Mouse (Mus musculus) liver, adult 2 months (tissue): Measurements from ENCODE around the gene Adgra3. TPM values are rescaled to one million over a fixed set of nuclear protein-coding genes. Genes with fewer than 3 reads are reported as not detected.

ENCODE experiments used
- DNase-seq: peaks from one replicate; pipeline ENCODE4 v3.0.0-alpha.2; 2011; ENCODE audit warnings: low read depth, low spot score; ENCODE audit errors: extremely low read depth
- H3K27ac ChIP-seq: fragments of 200-500 bp; replicated peaks from 2 replicates; pipeline ENCODE4 v1.5.1; 2012; ENCODE audit warnings: low read depth, mild to moderate bottlenecking, control low read depth, inconsistent platforms, low read length; ENCODE audit not compliant: insufficient read depth
- H3K27me3 ChIP-seq: fragments of 200-500 bp; 2 replicates; pipeline ENCODE4 v1.6.1; 2012; ENCODE audit warnings: mild to moderate bottlenecking, moderate library complexity, low read length, inconsistent platforms; ENCODE audit not compliant: control insufficient read depth, insufficient read depth
- H3K36me3 ChIP-seq: fragments of 200-500 bp; 2 replicates; pipeline ENCODE4 v1.6.1; 2012; ENCODE audit warnings: low read length, inconsistent platforms; ENCODE audit not compliant: control insufficient read depth, insufficient read depth
- H3K4me1 ChIP-seq: fragments of 200-500 bp; 2 replicates; pipeline ENCODE4 v1.6.1; 2011; ENCODE audit warnings: low read length; ENCODE audit not compliant: control insufficient read depth, insufficient read depth
- H3K4me3 ChIP-seq: fragments of 200-500 bp; 2 replicates; pipeline ENCODE4 v1.5.1; 2011; ENCODE audit warnings: low read depth, mild to moderate bottlenecking, control low read depth, low read length, moderate library complexity; ENCODE audit not compliant: insufficient read depth
- H3K79me2 ChIP-seq: fragments of 200-500 bp; 2 replicates; pipeline ENCODE4 v1.6.1; 2012; ENCODE audit warnings: inconsistent platforms, mild to moderate bottlenecking, low read length, moderate library complexity; ENCODE audit not compliant: control insufficient read depth, insufficient read depth
- H3K9ac ChIP-seq: fragments of 200-500 bp; 2 replicates; pipeline ENCODE4 v1.6.1; 2012; ENCODE audit warnings: low read depth, mild to moderate bottlenecking, control low read depth, inconsistent platforms, low read length
- CTCF ChIP-seq: fragments of 200-500 bp; IDR thresholded peaks from 2 replicates; pipeline ENCODE4 v1.5.1; 2011; ENCODE audit warnings: low read depth, low read length, control low read depth
- POLR2A ChIP-seq: fragments of 200-500 bp; IDR thresholded peaks from 2 replicates; pipeline ENCODE4 v1.6.1; 2011; ENCODE audit warnings: low read length, control low read depth; ENCODE audit not compliant: insufficient read depth; ENCODE audit errors: extremely low read depth
- WGBS: fragments of 180-500 bp; shearing (Covaris S2); methylation state at CpG from one replicate; pipeline ENCODE4 v1.1.7; 2018; 5-methylcytosine and 5-hydroxymethylcytosine counted together
- polyA plus RNA-seq: library from polyadenylated mRNA; depleted of rRNA; stranded (reverse); fragments of >200 nt; gene quantifications from 2 replicates; pipeline ENCODE4 v1.2.3, GENCODE M21; 2012
- total RNA-seq: library from RNA; depleted of rRNA; stranded (reverse); fragments of >200 nt; gene quantifications from 2 replicates; pipeline ENCODE4 v1.2.3, GENCODE M21; 2014

The Adgra3 gene
- total and polyA plus RNA-seq, 2 experiments, result 16.3 to 33.3 TPM

DNA sequence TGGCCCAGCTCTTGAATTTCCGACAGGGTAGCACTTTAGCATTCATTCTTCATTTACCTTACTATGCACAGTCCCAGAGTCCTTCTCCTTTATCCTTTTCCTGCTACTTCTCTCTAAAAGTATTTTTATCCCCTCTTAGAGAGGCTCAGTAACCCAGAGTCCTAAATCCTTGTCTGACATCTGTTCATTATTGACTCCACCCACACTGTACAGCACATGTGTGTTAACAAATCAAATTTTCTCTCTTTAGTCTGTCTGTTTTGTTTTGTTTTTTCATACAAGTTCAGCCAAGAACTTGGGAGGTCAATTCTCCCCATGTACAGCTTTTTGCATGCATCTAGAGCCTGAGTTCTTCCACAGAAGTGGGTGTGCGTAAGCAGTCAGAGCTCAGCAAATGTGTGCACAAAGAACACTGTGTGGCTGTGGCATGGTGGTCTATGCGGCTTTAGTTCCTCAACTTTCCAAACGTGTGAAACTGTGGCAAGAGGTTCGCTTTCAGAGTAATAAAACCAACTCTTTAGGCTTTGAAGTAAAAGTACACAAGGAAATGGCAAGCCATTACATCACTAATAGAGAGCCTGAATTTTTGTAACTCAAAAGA lies 42.7 kb downstream of the Adgra3 start:
- TF ChIP-seq POLR2A (no peak), CTCF (no peak)
- no peak for DNase-seq
- Histone ChIP-seq H3K36me3 (peaks cover 14% of the 10 kb centered on the region), H3K27me3 (no peaks in the 10 kb centered on the region), H3K79me2 (peaks cover 2% of the 10 kb centered on the region; the same call in 1 of the 2 replicates), H3K9ac (no peak overlapping the region), H3K27ac (no peak overlapping the region), H3K4me1 (no peaks in the 10 kb centered on the region), H3K4me3 (no peak overlapping the region)
- WGBS, result 87% methylated on average over 5 of the region's 5 CpGs

DNA sequence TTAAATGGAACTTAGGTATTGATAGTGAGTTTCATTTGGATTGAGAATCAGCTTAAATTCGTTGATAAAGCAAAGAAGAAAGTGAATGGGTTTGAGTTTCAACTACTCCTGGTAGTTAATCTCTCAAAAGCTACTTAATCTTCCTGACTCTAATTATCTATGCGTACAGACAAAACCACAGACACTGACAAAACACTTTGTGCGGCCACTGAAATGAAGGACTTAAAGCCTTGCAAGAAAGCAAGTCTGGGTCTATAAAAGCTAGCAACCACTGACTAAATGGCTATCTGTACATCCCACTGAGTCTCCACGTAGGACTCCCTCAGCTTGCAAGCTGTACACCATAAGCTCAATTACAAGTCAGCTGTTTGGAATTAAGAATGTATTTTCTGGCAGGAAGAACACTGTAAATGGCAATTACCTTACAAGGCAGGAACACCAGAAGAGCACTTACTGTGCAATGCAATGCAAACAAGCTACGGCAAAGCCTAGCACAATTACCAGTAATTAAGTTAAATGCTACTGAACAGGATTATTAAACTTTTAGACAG lies 43.6 kb downstream of the Adgra3 start:
- Histone ChIP-seq H3K36me3 (peaks cover 18% of the 10 kb centered on the region), H3K27ac (no peak overlapping the region), H3K9ac (no peak overlapping the region), H3K4me1 (no peaks in the 10 kb centered on the region), H3K4me3 (no peak overlapping the region), H3K79me2 (peaks cover 2% of the 10 kb centered on the region; the same call in 1 of the 2 replicates), H3K27me3 (no peaks in the 10 kb centered on the region)
- DNase-seq, result no peak
- 90% methylated on average over 5 of the region's 5 CpGs for WGBS
- TF ChIP-seq CTCF (no peak), POLR2A (no peak)

- TF ChIP-seq CTCF, result no peak
- no peak for TF ChIP-seq POLR2A
- Histone ChIP-seq H3K27ac (no peak overlapping the region), H3K79me2 (peaks cover 1% of the 10 kb centered on the region; the same call in 1 of the 2 replicates), H3K4me1 (no peaks in the 10 kb centered on the region), H3K4me3 (no peak overlapping the region), H3K27me3 (no peaks in the 10 kb centered on the region), H3K9ac (no peak overlapping the region), H3K36me3 (peaks cover 21% of the 10 kb centered on the region)
- 92% methylated on average over 7 of the region's 7 CpGs for WGBS
- no peak for DNase-seq
Measured at GRCm38 (mm10) chr5:50014658-50015057, 44.1 kb downstream of the Adgra3 start.

- H3K9ac ChIP-seq, result no peak overlapping the region
- no peak for DNase-seq
- H3K36me3 ChIP-seq, result peaks cover 24% of the 10 kb centered on the region
- no peak overlapping the region for H3K4me3 ChIP-seq
- TF ChIP-seq CTCF (no peak), POLR2A (no peak)
- no peaks in the 10 kb centered on the region for H3K4me1 ChIP-seq
- no peaks in the 10 kb centered on the region for H3K27me3 ChIP-seq
- WGBS, result 92% methylated on average over 4 of the region's 4 CpGs
- no peaks in the 10 kb centered on the region; the same call in 1 of the 2 replicates for H3K79me2 ChIP-seq
- no peak overlapping the region for H3K27ac ChIP-seq
Measured at GRCm38 (mm10) chr5:50013965-50014364, 44.8 kb downstream of the Adgra3 start.

DNA sequence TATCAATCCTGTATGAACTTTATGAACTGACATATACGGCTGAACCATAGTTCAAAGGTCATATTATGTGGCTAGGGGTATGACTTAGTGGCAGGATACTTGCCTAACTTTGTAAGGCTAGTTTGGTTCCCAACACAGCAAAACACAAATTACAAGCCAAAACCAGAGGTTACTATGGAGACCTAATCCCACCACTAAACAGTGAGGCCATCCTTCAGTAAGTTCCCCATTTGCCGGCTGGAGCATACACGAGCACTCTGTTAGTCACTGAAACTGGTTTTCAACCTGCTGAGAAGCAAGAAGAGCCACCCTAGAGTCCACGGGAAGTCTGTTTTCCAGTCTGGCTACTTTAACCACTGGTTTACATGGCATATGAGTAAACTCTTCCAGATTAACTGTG lies 50.0 kb downstream of the Adgra3 start:
- H3K27me3 ChIP-seq, result no peaks in the 10 kb centered on the region
- no peak for DNase-seq
- no peak overlapping the region for H3K27ac ChIP-seq
- WGBS, result 86% methylated on average over 4 of the region's 4 CpGs
- H3K4me3 ChIP-seq, result no peak overlapping the region
- no peaks in the 10 kb centered on the region for H3K4me1 ChIP-seq
- H3K36me3 ChIP-seq, result peaks cover 26% of the 10 kb centered on the region
- TF ChIP-seq POLR2A (no peak), CTCF (no peak)
- H3K79me2 ChIP-seq, result no peaks in the 10 kb centered on the region
- no peak overlapping the region for H3K9ac ChIP-seq
